Mouse (Mus musculus) ES-Bruce4 (cell line): ENCODE data around the gene Wasf2. TPM values are rescaled to one million over a fixed set of nuclear protein-coding genes. Genes with fewer than 3 reads are reported as not detected.
A peak's percentile ranks its signal among the peaks of the same experiment; 100 is the strongest.

Experiments used
- H3K27ac ChIP-seq: 2 replicates; pipeline ENCODE4 v1.5.1; 2012; ENCODE audit warnings: low read length, inconsistent platforms; ENCODE audit not compliant: insufficient read depth
- H3K27me3 ChIP-seq: 2 replicates; pipeline ENCODE4 v1.6.1; 2012; ENCODE audit warnings: mild to moderate bottlenecking, low read length, inconsistent platforms; ENCODE audit not compliant: control insufficient read depth, poor library complexity, insufficient read depth, severe bottlenecking
- H3K36me3 ChIP-seq: 2 replicates; pipeline ENCODE4 v1.6.1; 2012; ENCODE audit warnings: inconsistent platforms, mild to moderate bottlenecking, low read length, moderate library complexity; ENCODE audit not compliant: control insufficient read depth, poor library complexity, insufficient read depth, severe bottlenecking
- H3K4me1 ChIP-seq: one replicate; pipeline ENCODE4 v1.8.1; 2011; ENCODE audit warnings: low read length; ENCODE audit not compliant: control insufficient read depth, insufficient read depth
- H3K4me3 ChIP-seq: 2 replicates; pipeline ENCODE4 v1.5.1; 2011; ENCODE audit warnings: low read depth, mild to moderate bottlenecking, low read length
- H3K9ac ChIP-seq: 2 replicates; pipeline ENCODE4 v1.6.1; 2012; ENCODE audit warnings: low read depth, mild to moderate bottlenecking, inconsistent platforms; ENCODE audit not compliant: poor library complexity, severe bottlenecking
- H3K9me3 ChIP-seq: replicated peaks from 2 replicates; pipeline ENCODE4 v1.6.1; 2012; ENCODE audit warnings: mild to moderate bottlenecking, low read length, inconsistent platforms; ENCODE audit not compliant: control insufficient read depth, poor library complexity, insufficient read depth, severe bottlenecking
- CTCF ChIP-seq: IDR thresholded peaks from one replicate; pipeline ENCODE4 v1.8.1; 2011; ENCODE audit warnings: low read depth, low read length
- EP300 ChIP-seq: IDR thresholded peaks from 2 replicates; pipeline ENCODE4 v1.6.1; 2011; ENCODE audit warnings: low read depth, low read length; ENCODE audit not compliant: insufficient read depth
- POLR2A ChIP-seq: IDR thresholded peaks from one replicate; pipeline ENCODE4 v1.8.1; 2011; ENCODE audit warnings: low read length; ENCODE audit not compliant: insufficient read depth
- polyA plus RNA-seq: library from polyadenylated mRNA; stranded (reverse); fragments of >200 nt; gene quantifications from 2 replicates; pipeline ENCODE4 v1.2.4, GENCODE M21; 2011; ENCODE audit warnings: low read depth; ENCODE audit not compliant: missing spikeins, insufficient read depth, insufficient read length

Gene Wasf2
- polyA plus RNA-seq, 1 experiment, result 103 TPM

GRCm38 (mm10) chr4:133113351-133113882, 16.9 kb upstream of the Wasf2 start:
- Histone ChIP-seq H3K9me3 (no peaks in the 10 kb centered on the region), H3K36me3 (no peaks in the 10 kb centered on the region), H3K4me1 (peaks cover 16% of the 10 kb centered on the region), H3K27me3 (no peaks in the 10 kb centered on the region), H3K4me3 (no peak overlapping the region), H3K27ac (peak overlapping the region; percentile 29), H3K9ac (no peak overlapping the region)
- TF ChIP-seq CTCF, result no peak

- Histone ChIP-seq H3K4me1 (peaks cover 20% of the 10 kb centered on the region), H3K9me3 (no peaks in the 10 kb centered on the region), H3K27ac (peak overlapping the region; percentile 61), H3K4me3 (no peak overlapping the region), H3K36me3 (no peaks in the 10 kb centered on the region), H3K27me3 (no peaks in the 10 kb centered on the region), H3K9ac (no peak overlapping the region)
- TF ChIP-seq EP300 (0 out of 2 replicates have a peak, but pooled peaks have one; percentile 43), CTCF (no peak), POLR2A (no peak)
Observed at GRCm38 (mm10) chr4:133114762-133115161, 15.5 kb upstream of the Wasf2 start.

- Histone ChIP-seq H3K27ac (peak overlapping the region; percentile 76), H3K9me3 (no peaks in the 10 kb centered on the region), H3K9ac (no peak overlapping the region; the same call in 1 of the 2 replicates), H3K27me3 (no peaks in the 10 kb centered on the region), H3K36me3 (no peaks in the 10 kb centered on the region), H3K4me1 (peaks cover 20% of the 10 kb centered on the region), H3K4me3 (peak overlapping the region; percentile 25)
- TF ChIP-seq CTCF, result no peak
- TF ChIP-seq POLR2A, result no peak
- TF ChIP-seq EP300, result no peak
Observed at GRCm38 (mm10) chr4:133115721-133116429, 14.4 kb upstream of the Wasf2 start.

GRCm38 (mm10) chr4:133116756-133117470, 13.4 kb upstream of the Wasf2 start:
- no peaks in the 10 kb centered on the region for H3K27me3 ChIP-seq
- TF ChIP-seq POLR2A, result no peak
- no peak for TF ChIP-seq EP300
- no peak for TF ChIP-seq CTCF
- peak overlapping the region; percentile 63 for H3K27ac ChIP-seq
- H3K9ac ChIP-seq, result peak overlapping the region; percentile 41
- peak overlapping the region; percentile 50 for H3K4me3 ChIP-seq
- H3K9me3 ChIP-seq, result no peaks in the 10 kb centered on the region
- H3K4me1 ChIP-seq, result peaks cover 25% of the 10 kb centered on the region
- H3K36me3 ChIP-seq, result no peaks in the 10 kb centered on the region

- peak overlapping the region; percentile 41 for H3K9ac ChIP-seq
- no peaks in the 10 kb centered on the region for H3K9me3 ChIP-seq
- TF ChIP-seq EP300, result no peak
- TF ChIP-seq CTCF, result no peak
- TF ChIP-seq POLR2A, result no peak
- peak overlapping the region; percentile 84 for H3K27ac ChIP-seq
- H3K27me3 ChIP-seq, result no peaks in the 10 kb centered on the region
- peak overlapping the region; percentile 50 for H3K4me3 ChIP-seq
- peaks cover 23% of the 10 kb centered on the region for H3K4me1 ChIP-seq
- no peaks in the 10 kb centered on the region for H3K36me3 ChIP-seq
Observed at GRCm38 (mm10) chr4:133117556-133118411, 12.5 kb upstream of the Wasf2 start.
